Mouse (Mus musculus): ENCODE data around the gene Fam72a. TPM values are rescaled to one million over a fixed set of nuclear protein-coding genes. Genes with fewer than 3 reads are reported as not detected.

Gene Fam72a
- polyA plus RNA-seq, 1 experiment from 2014 or later: 1.7 TPM

- Histone ChIP-seq H3K27me3 (ENCODE audit: insufficient read depth, low read length) (no peaks in the 10 kb centered on the region), H3K4me2 (ENCODE audit: low read length) (no peak overlapping the region), H3K27ac (no peak overlapping the region), H3K9me3 (replicated peaks; ENCODE audit: low read length) (no peaks in the 10 kb centered on the region), H3K4me1 (replicated peaks; ENCODE audit: insufficient read depth, low read length) (no peaks in the 10 kb centered on the region), H3K4me3 (replicated peaks; ENCODE audit: low read depth, low read length) (no peak overlapping the region), H3K9ac (ENCODE audit: low read depth, low read length) (no peak overlapping the region), H3K36me3 (ENCODE audit: insufficient read depth, low read length) (no peaks in the 10 kb centered on the region)
- no peak for TF ChIP-seq CTCF (IDR thresholded peaks at IDR 0.05; ENCODE audit: low read depth)
- 36% methylated on average over 3 of the region's 3 CpGs for WGBS
- ATAC-seq (replicated peaks; ENCODE audit: low FRiP score, low read depth) (no peak), DNase-seq (ENCODE audit: low spot score) (no peak)
These were observed 13.7 kb downstream of the Fam72a start for GRCm38 (mm10) chr1:131541431-131541830.

- no peak for ATAC-seq (replicated peaks; ENCODE audit: low FRiP score, low read depth)
- Histone ChIP-seq H3K36me3 (ENCODE audit: insufficient read depth, low read length) (no peaks in the 10 kb centered on the region), H3K4me2 (ENCODE audit: low read length) (no peak overlapping the region), H3K4me3 (replicated peaks; ENCODE audit: low read depth, low read length) (no peak overlapping the region), H3K27ac (no peak overlapping the region), H3K9me3 (replicated peaks; ENCODE audit: low read length) (no peaks in the 10 kb centered on the region), H3K9ac (ENCODE audit: low read depth, low read length) (no peak overlapping the region), H3K4me1 (replicated peaks; ENCODE audit: insufficient read depth, low read length) (no peaks in the 10 kb centered on the region), H3K27me3 (ENCODE audit: insufficient read depth, low read length) (no peaks in the 10 kb centered on the region)
- no peak for DNase-seq (ENCODE audit: low spot score)
- WGBS: 94% methylated on average over 5 of the region's 5 CpGs
- no peak for TF ChIP-seq CTCF (IDR thresholded peaks at IDR 0.05; ENCODE audit: low read depth)
These were observed 14.2 kb downstream of the Fam72a start for GRCm38 (mm10) chr1:131541903-131542302.

- Histone ChIP-seq H3K9ac (ENCODE audit: low read depth, low read length) (no peak overlapping the region), H3K4me2 (ENCODE audit: low read length) (no peak overlapping the region), H3K27me3 (ENCODE audit: insufficient read depth, low read length) (no peaks in the 10 kb centered on the region), H3K4me1 (replicated peaks; ENCODE audit: insufficient read depth, low read length) (no peaks in the 10 kb centered on the region), H3K4me3 (replicated peaks; ENCODE audit: low read depth, low read length) (no peak overlapping the region), H3K36me3 (ENCODE audit: insufficient read depth, low read length) (no peaks in the 10 kb centered on the region), H3K27ac (no peak overlapping the region), H3K9me3 (replicated peaks; ENCODE audit: low read length) (no peaks in the 10 kb centered on the region)
- no peak for TF ChIP-seq CTCF (IDR thresholded peaks at IDR 0.05; ENCODE audit: low read depth)
- WGBS: 54% methylated on average over 7 of the region's 7 CpGs
- ATAC-seq (replicated peaks; ENCODE audit: low FRiP score, low read depth): no peak
- no peak for DNase-seq (ENCODE audit: low spot score)
These were observed 16.3 kb downstream of the Fam72a start for GRCm38 (mm10) chr1:131543886-131544565.

GRCm38 (mm10) chr1:131546798-131547690, 19.3 kb downstream of the Fam72a start:
- H3K27ac ChIP-seq: no peak overlapping the region
- no peak overlapping the region for H3K4me3 ChIP-seq (replicated peaks; ENCODE audit: low read depth, low read length)
- no peaks in the 10 kb centered on the region for H3K9me3 ChIP-seq (replicated peaks; ENCODE audit: low read length)
- 76% methylated on average over 13 of the region's 13 CpGs for WGBS
- no peaks in the 10 kb centered on the region for H3K36me3 ChIP-seq (ENCODE audit: insufficient read depth, low read length)
- no peak for TF ChIP-seq CTCF (IDR thresholded peaks at IDR 0.05; ENCODE audit: low read depth)
- H3K4me2 ChIP-seq (ENCODE audit: low read length): no peak overlapping the region
- ATAC-seq (replicated peaks; ENCODE audit: low FRiP score, low read depth): no peak
- no peaks in the 10 kb centered on the region for H3K4me1 ChIP-seq (replicated peaks; ENCODE audit: insufficient read depth, low read length)
- H3K9ac ChIP-seq (ENCODE audit: low read depth, low read length): no peak overlapping the region
- H3K27me3 ChIP-seq (ENCODE audit: insufficient read depth, low read length): no peaks in the 10 kb centered on the region
- no peak for DNase-seq (ENCODE audit: low spot score)

- WGBS: 32% methylated on average over 8 of the region's 8 CpGs
- Histone ChIP-seq H3K27me3 (ENCODE audit: insufficient read depth, low read length) (no peaks in the 10 kb centered on the region), H3K36me3 (ENCODE audit: insufficient read depth, low read length) (no peaks in the 10 kb centered on the region), H3K27ac (no peak overlapping the region), H3K4me2 (ENCODE audit: low read length) (no peak overlapping the region), H3K4me3 (replicated peaks; ENCODE audit: low read depth, low read length) (no peak overlapping the region), H3K9ac (ENCODE audit: low read depth, low read length) (no peak overlapping the region), H3K4me1 (replicated peaks; ENCODE audit: insufficient read depth, low read length) (no peaks in the 10 kb centered on the region), H3K9me3 (replicated peaks; ENCODE audit: low read length) (no peaks in the 10 kb centered on the region)
- no peak for ATAC-seq (replicated peaks; ENCODE audit: low FRiP score, low read depth)
- peak; percentile 81 for DNase-seq (ENCODE audit: low spot score)
- TF ChIP-seq CTCF (IDR thresholded peaks at IDR 0.05; ENCODE audit: low read depth): peak; percentile 74
These were observed 21.0 kb downstream of the Fam72a start for GRCm38 (mm10) chr1:131548494-131549365.

GRCm38 (mm10) chr1:131551956-131552355, 24.3 kb downstream of the Fam72a start:
- no peak overlapping the region for H3K4me3 ChIP-seq (replicated peaks; ENCODE audit: low read depth, low read length)
- no peaks in the 10 kb centered on the region for H3K36me3 ChIP-seq (ENCODE audit: insufficient read depth, low read length)
- WGBS: 92% methylated on average over 2 of the region's 2 CpGs
- H3K27me3 ChIP-seq (ENCODE audit: insufficient read depth, low read length): no peaks in the 10 kb centered on the region
- no peak for DNase-seq (ENCODE audit: low spot score)
- no peaks in the 10 kb centered on the region for H3K4me1 ChIP-seq (replicated peaks; ENCODE audit: insufficient read depth, low read length)
- no peak for TF ChIP-seq CTCF (IDR thresholded peaks at IDR 0.05; ENCODE audit: low read depth)
- ATAC-seq (replicated peaks; ENCODE audit: low FRiP score, low read depth): no peak
- H3K9me3 ChIP-seq (replicated peaks; ENCODE audit: low read length): no peaks in the 10 kb centered on the region
- H3K4me2 ChIP-seq (ENCODE audit: low read length): no peak overlapping the region
- H3K9ac ChIP-seq (ENCODE audit: low read depth, low read length): no peak overlapping the region
- H3K27ac ChIP-seq: no peak overlapping the region
